Mouse (Mus musculus) layer of hippocampus, adult 9-10 months (tissue): ENCODE results near the gene Kit.

Source experiments
- DNase-seq: peaks from one replicate; pipeline ENCODE4 v3.0.0; 2022; ENCODE audit warnings: low spot score

Gene Kit

DNA sequence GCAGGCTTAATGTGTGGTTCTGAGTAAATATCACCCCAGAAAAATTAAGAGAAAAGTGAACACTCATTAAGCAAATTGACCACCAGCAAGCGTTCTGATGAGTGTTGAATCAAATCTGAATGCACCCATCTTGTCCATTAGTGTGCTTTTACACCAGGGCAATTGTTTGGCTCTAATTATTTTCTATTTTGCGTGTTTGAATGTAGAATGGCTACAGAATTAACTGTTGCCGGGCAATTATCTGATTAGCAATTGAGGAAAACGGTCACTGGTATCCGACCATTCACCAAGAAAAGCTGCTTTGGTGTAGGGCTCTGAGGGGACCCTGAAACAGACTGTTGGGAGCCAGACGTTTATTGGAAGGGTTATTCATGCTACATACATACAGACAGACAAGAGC lies 16.2 kb downstream of the Kit start:
- DNase-seq, result no peak

DNA sequence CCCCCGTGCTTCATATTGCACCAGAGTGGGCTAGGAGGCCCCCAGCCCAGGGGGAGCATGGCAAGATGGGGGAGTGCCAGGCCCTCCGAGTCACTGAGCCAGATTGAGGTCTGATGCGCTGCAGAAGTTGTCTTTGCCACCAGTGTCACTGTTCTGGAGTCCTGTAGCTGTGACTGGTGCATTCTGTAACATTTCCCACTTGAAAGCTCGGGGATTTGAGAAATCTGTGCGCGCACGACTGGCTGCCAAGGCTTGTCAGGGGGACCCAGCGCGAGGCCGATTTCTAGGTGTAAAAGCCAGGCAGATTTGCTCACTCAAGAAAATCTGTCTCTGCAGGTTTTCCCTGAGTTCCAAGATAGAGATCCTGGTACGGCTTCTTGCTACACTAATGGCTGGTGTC lies 16.9 kb downstream of the Kit start:
- DNase-seq, result no peak

DNA sequence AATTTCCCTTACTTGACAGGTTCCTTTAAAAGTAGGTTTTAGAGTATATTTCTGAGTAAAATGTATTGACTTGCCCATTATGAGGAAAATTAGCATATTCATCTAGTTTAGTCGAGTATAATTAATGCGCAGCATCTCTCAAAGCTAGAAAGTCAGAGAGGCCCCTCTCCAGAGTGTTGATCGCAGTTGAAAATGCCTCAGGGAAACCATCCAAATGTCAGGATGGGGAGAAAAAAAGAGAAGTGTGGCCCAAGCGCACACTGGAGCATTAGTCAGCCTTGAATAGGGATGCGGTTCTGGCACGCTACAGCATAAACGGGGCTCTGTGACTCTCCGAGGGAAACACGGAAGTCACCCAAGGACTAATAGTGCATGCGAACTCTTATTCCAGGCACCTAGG lies 20.6 kb downstream of the Kit start:
- DNase-seq, result no peak

DNA sequence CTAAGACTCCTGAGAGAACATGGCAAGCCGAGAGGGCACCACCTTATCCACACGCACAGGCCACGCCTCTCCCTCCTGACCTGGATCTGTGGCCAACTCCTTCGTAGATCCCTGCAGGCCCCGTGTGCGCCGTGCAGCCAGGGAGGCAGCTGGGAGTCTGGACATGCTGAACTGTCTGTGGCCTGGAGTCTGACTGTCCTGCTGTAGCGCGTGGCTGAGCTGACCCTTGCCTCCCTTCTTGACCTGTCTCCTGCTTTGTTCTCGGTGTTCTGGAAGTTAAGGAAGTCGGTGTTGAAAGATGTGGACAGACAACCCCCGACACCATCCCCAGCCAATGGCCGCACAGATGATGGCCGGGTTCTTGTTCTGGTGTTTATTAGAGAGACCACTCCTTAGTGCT lies 21.5 kb downstream of the Kit start:
- DNase-seq, result no peak

- no peak for DNase-seq
Observed at GRCm38 (mm10) chr5:75597316-75597715, 22.6 kb downstream of the Kit start.

GRCm38 (mm10) chr5:75598491-75598890 lies 23.8 kb downstream of the Kit start:
- no peak for DNase-seq

DNA sequence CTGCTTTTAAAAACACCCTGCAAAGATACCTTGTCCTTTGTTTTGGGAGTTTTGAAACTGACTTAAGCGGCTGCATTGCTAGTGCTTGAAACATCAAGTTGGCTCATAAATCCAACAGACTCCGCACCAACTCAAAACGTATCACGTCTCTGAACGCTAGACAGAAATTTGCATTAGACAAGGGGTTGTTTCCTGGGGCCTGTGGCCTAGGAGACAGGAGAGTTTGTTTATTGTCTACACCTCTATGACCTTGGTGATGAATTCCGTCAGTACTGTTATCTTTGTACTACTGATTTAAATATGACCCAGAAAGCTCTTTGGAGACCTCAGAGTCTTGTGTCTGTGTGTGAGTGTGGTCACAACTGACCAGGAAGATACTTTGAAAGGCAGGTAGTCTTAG lies 25.3 kb downstream of the Kit start:
- no peak for DNase-seq

GRCm38 (mm10) chr5:75604238-75604637 lies 29.5 kb downstream of the Kit start:
- no peak for DNase-seq

DNA sequence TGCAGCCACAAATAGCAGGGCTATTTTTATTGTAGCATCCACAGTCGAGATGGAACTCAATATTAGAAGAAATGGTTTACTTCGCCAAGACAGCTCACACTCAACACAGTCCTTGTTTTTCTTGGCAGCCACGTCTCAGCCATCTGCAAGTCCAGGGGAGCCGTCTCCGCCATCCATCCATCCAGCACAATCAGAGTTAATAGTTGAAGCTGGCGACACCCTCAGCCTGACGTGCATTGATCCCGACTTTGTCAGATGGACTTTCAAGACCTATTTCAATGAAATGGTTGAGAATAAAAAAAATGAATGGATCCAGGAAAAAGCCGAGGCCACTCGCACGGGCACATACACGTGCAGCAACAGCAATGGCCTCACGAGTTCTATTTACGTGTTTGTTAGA lies 32.2 kb downstream of the Kit start:
- no peak for DNase-seq

- no peak for DNase-seq
Observed at GRCm38 (mm10) chr5:75607971-75608370, 33.3 kb downstream of the Kit start.

DNA sequence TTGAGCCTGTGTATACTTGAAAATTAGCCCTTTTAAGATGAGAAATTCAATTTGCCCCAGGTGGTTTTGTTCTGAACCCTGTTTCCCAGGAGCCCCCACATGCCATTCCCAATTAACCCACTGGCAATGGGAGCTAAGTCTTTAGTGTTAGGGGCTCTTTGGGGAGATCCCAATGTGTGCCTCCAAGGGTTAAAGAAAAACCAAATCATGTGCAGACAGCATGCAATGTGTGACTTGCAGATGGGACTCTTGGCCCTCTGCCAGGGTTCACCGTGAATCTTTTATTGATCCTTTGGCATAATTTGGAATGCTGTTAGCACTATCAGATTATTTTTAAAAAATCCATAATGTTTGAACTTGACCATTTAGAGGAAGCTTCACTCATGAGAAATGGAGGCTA lies 37.7 kb downstream of the Kit start:
- no peak for DNase-seq

DNA sequence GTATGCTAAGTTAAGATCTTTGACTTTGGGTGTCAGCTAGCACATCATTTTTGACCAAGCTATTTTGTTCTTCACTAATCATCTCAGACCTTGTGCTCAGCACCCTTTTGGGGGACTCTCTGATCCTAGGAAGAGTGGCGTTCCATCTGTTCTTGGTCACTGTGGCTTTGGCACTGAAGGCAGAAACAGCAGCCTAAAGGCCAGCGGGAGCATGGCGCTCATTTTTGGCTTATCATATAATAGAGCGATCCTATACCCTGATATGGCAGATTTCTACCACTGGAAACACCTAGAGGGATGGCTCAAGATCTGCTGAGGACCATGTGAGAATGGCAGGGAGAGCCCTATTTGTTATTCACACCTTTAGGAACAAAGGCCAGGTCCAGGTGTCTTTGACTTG lies 38.2 kb downstream of the Kit start:
- no peak for DNase-seq

GRCm38 (mm10) chr5:75615000-75615571 lies 40.4 kb downstream of the Kit start:
- no peak for DNase-seq

- DNase-seq, result no peak
Observed at GRCm38 (mm10) chr5:75615624-75616023, 40.9 kb downstream of the Kit start.

- DNase-seq, result no peak
Observed at GRCm38 (mm10) chr5:75622401-75622800, 47.7 kb downstream of the Kit start.

DNA sequence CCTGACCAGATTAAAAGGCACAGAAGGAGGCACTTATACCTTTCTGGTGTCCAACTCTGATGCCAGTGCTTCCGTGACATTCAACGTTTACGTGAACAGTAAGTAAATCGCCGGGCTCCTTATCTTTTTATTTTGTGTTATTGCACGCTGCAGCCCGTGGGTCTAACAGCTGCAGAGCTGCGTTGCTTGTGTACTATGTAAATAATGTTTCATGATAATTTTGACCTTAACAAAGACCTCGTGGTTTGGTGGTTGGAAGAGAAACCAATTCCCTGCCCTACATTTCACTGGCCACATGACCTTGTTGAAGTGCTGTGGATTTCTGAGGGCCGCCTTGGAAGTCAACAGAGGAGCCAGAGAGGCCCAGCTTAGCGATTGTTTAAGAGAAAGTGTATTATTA lies 48.3 kb downstream of the Kit start:
- DNase-seq, result no peak

DNA sequence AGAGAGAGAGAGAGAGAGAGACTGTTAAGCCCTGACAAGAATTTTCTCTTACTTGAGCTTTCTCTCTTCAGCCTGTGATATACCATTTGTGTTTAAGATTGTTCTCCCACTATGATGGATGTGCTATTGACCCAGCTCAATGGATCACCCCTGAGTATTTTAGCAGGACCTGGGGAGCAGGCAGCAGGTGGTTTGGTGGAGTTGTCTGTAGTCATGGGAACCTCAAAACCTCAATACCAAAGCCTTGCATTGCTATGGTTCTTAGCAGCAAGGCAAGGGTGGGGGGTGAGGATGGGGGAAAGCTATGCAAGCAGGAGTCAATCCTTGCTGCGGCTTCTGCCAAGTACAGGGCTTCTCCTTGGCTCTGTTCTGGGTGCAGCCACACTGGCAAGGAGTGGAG lies 48.8 kb downstream of the Kit start:
- no peak for DNase-seq

DNA sequence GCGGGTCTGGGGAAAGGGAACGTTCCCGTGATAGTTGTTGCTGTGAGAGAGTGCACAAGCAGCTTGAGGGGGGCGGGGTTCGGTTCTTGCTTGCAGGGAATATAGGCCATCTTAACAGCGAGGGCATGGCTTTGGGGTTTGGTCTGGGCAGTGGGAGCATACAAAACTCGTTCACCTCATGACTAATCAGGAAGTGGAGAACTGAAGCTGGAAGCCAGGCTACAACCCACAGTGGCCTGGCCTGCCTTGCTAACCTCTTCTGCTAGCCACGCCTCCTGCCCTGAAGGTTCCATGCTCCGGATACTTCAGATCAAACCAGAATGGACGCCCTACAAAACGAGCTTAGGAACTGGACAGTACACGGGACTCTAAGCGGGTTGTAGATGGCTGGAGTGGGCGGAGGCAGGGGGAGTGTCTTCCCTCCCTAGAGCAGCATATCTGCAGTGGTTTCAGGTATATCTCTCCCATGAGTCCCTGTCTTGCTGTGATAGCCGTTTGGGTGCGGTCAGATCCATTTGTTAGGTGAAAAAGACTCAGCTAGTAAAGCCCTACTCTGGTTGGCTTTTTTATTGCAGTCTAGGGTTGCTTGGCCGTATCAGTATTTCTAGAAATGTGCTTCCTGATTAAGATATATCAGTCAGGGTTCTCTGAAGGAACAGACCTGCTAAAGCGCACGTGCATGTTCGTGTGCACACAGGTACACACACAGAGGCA lies 49.4 kb downstream of the Kit start:
- no peak for DNase-seq

DNA sequence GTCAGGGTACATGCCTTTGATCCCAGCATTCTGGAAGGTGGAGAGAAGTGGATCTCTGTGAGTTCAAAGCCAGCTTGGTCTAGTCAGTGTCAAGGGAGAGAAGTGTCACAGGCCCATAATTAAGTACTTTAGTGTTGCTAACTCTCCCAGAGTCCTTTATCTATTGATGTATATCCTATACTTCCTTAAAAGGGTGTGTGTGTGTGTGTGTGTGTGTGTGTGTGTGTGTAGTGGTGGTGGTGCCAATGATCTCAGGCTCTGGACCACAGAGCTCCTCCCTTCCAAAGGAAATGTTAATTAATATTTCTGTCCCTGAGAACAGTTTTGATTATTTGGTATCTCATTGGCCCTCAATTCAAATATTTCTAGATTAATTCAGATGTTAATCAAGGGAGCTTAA lies 50.3 kb downstream of the Kit start:
- no peak for DNase-seq

DNA sequence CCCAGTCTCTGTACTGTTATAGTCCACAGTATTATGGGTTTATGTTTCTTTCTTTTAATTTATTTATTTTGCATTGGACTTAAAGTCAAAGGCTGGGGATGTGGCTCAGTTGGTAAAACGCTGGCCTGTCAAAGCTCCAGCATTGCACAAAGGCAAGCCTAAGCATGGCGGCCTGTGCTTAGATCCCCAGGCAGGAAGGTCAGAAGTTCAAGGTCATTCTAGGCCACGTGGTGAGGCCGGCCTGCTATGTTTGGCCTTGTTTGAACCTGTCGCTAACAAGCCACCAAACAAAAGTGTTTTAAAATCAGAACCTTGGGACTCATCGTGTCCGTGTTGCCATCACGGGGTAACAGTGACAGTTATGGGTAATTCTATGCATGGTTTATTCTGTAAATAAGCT lies 51.6 kb downstream of the Kit start:
- no peak for DNase-seq

DNA sequence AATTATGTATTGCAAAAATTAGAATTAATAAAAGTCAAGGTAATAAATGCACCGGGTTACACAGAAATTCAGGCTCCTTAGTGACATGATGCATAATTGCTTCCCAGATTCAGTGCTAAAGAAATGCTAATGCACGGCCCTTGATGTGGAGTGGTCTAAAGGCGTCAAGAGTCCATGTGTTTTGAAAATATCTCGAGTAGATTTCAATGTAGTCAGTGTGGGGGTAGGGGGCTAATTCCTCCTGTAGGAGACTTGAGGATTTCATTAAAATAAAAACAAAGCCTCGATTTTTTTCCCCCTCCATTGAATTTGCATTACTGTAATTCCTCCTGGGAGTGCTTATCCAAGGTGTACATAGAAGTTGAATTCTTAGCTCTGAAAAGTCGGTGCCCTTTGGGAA lies 52.0 kb downstream of the Kit start:
- no peak for DNase-seq

DNA sequence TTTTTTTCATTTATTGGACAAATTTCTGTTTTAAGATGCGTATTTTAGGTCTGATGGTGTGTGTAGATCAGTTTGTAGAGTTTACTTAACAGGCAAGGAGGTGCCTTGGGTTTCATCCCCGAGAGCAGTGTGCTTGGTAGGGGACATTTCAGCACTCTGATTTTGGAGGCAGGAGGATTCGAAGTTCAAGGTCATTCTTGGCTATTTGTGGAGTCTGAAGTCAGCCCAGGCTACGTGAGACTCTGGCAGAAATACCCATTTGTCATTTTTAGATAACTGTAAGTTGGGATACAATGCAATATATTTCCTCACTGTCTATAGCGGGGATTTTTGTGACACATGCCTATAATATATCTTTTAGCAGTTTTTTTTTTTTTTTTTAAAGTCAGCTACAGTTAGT lies 57.5 kb downstream of the Kit start:
- no peak for DNase-seq

GRCm38 (mm10) chr5:75632846-75633640 lies 58.3 kb downstream of the Kit start:
- DNase-seq, result no peak

GRCm38 (mm10) chr5:75635385-75635784 lies 60.7 kb downstream of the Kit start:
- no peak for DNase-seq
